Mouse (Mus musculus): ENCODE results near the gene Sdcbp2. TPM values are rescaled to one million over a fixed set of nuclear protein-coding genes. Genes with fewer than 3 reads are reported as not detected.

The Sdcbp2 gene
- polyA plus RNA-seq, 1 experiment, result 1.8 TPM

GRCm38 (mm10) chr2:151623776-151624175 is 51.4 kb downstream of the Sdcbp2 start:
- TF ChIP-seq CTCF (IDR thresholded peaks at IDR 0.05; ENCODE audit: extremely low read depth, insufficient read depth, low read length) (no peak), POLR2A (IDR thresholded peaks at IDR 0.05; ENCODE audit: extremely low read depth, insufficient read depth, low read length) (no peak)
- peaks cover 6% of the 10 kb centered on the region; the same call in 1 of the 2 replicates for H3K4me1 ChIP-seq (ENCODE audit: control insufficient read depth, insufficient read depth, low read length)
- H3K4me3 ChIP-seq (ENCODE audit: insufficient read depth, low read length), result no peak overlapping the region
- no peak overlapping the region for H3K27ac ChIP-seq (ENCODE audit: insufficient read depth, low read length)

- no peak overlapping the region for H3K4me3 ChIP-seq (ENCODE audit: insufficient read depth, low read length)
- peaks cover 11% of the 10 kb centered on the region; the same call in 1 of the 2 replicates for H3K4me1 ChIP-seq (ENCODE audit: control insufficient read depth, insufficient read depth, low read length)
- TF ChIP-seq POLR2A (IDR thresholded peaks at IDR 0.05; ENCODE audit: extremely low read depth, insufficient read depth, low read length) (no peak), CTCF (IDR thresholded peaks at IDR 0.05; ENCODE audit: extremely low read depth, insufficient read depth, low read length) (no peak)
- H3K27ac ChIP-seq (ENCODE audit: insufficient read depth, low read length), result no peak overlapping the region
Observed at GRCm38 (mm10) chr2:151626296-151626695, 53.9 kb downstream of the Sdcbp2 start.

GRCm38 (mm10) chr2:151628011-151628410 is 55.6 kb downstream of the Sdcbp2 start:
- H3K27ac ChIP-seq (ENCODE audit: insufficient read depth, low read length), result no peak overlapping the region

GRCm38 (mm10) chr2:151629310-151629709 is 56.9 kb downstream of the Sdcbp2 start:
- peak overlapping the region; percentile 47 for H3K4me3 ChIP-seq (ENCODE audit: insufficient read depth, low read length)
- peak; percentile 75; the same call in 1 of the 2 replicates for TF ChIP-seq POLR2A (IDR thresholded peaks at IDR 0.05; ENCODE audit: extremely low read depth, insufficient read depth, low read length)
- TF ChIP-seq CTCF (IDR thresholded peaks at IDR 0.05; ENCODE audit: extremely low read depth, insufficient read depth, low read length), result no peak
- H3K27ac ChIP-seq (ENCODE audit: insufficient read depth, low read length), result peak overlapping the region; percentile 19
- H3K4me1 ChIP-seq (ENCODE audit: control insufficient read depth, insufficient read depth, low read length), result peaks cover 9% of the 10 kb centered on the region; the same call in 1 of the 2 replicates

More at GRCm38 (mm10) chr2:151628011-151628410, 55.6 kb downstream of the Sdcbp2 start:
- Histone ChIP-seq H3K4me3 (ENCODE audit: insufficient read depth, low read length) (no peak overlapping the region; the same call in 1 of the 2 replicates), H3K4me1 (ENCODE audit: control insufficient read depth, insufficient read depth, low read length) (peaks cover 9% of the 10 kb centered on the region; the same call in 1 of the 2 replicates)
- TF ChIP-seq POLR2A (IDR thresholded peaks at IDR 0.05; ENCODE audit: extremely low read depth, insufficient read depth, low read length), result no peak
- no peak for TF ChIP-seq CTCF (IDR thresholded peaks at IDR 0.05; ENCODE audit: extremely low read depth, insufficient read depth, low read length)

- peak overlapping the region; percentile 95 for H3K27ac ChIP-seq (ENCODE audit: insufficient read depth, low read length)
- peak; percentile 35; the same call in 1 of the 2 replicates for TF ChIP-seq POLR2A (IDR thresholded peaks at IDR 0.05; ENCODE audit: extremely low read depth, insufficient read depth, low read length)
- no peak for TF ChIP-seq CTCF (IDR thresholded peaks at IDR 0.05; ENCODE audit: extremely low read depth, insufficient read depth, low read length)
- H3K4me3 ChIP-seq (ENCODE audit: insufficient read depth, low read length), result peak overlapping the region; percentile 47
- H3K4me1 ChIP-seq (ENCODE audit: control insufficient read depth, insufficient read depth, low read length), result peaks cover 9% of the 10 kb centered on the region; the same call in 1 of the 2 replicates
Observed at GRCm38 (mm10) chr2:151631406-151632158, 59.2 kb downstream of the Sdcbp2 start.

- peak within 1 kb of the TSS; percentile 95 for H3K27ac ChIP-seq (ENCODE audit: insufficient read depth, low read length)
- H3K4me3 ChIP-seq (ENCODE audit: insufficient read depth, low read length), result peak within 1 kb of the TSS; percentile 47
- peaks cover 9% of the 10 kb centered on the region; the same call in 1 of the 2 replicates for H3K4me1 ChIP-seq (ENCODE audit: control insufficient read depth, insufficient read depth, low read length)
- TF ChIP-seq POLR2A (IDR thresholded peaks at IDR 0.05; ENCODE audit: extremely low read depth, insufficient read depth, low read length) (peak; percentile 57; the same call in 1 of the 2 replicates), CTCF (IDR thresholded peaks at IDR 0.05; ENCODE audit: extremely low read depth, insufficient read depth, low read length) (no peak)
Observed at GRCm38 (mm10) chr2:151632159-151632814, 59.9 kb downstream of the Sdcbp2 start, which contains the start of gene Snph. TSS of gene Snph (minus strand) at chr2:151632593.

- Histone ChIP-seq H3K4me3 (ENCODE audit: insufficient read depth, low read length) (no peak overlapping the region; the same call in 1 of the 2 replicates), H3K4me1 (ENCODE audit: control insufficient read depth, insufficient read depth, low read length) (peaks cover 8% of the 10 kb centered on the region; the same call in 1 of the 2 replicates), H3K27ac (ENCODE audit: insufficient read depth, low read length) (no peak overlapping the region)
- no peak for TF ChIP-seq POLR2A (IDR thresholded peaks at IDR 0.05; ENCODE audit: extremely low read depth, insufficient read depth, low read length)
- no peak for TF ChIP-seq CTCF (IDR thresholded peaks at IDR 0.05; ENCODE audit: extremely low read depth, insufficient read depth, low read length)
Observed at GRCm38 (mm10) chr2:151632982-151633381, 60.6 kb downstream of the Sdcbp2 start.

- TF ChIP-seq POLR2A (IDR thresholded peaks at IDR 0.05; ENCODE audit: extremely low read depth, insufficient read depth, low read length), result no peak
- no peak overlapping the region for H3K27ac ChIP-seq (ENCODE audit: insufficient read depth, low read length)
- no peak overlapping the region for H3K4me3 ChIP-seq (ENCODE audit: insufficient read depth, low read length)
Observed at GRCm38 (mm10) chr2:151634903-151635302, 62.5 kb downstream of the Sdcbp2 start.

GRCm38 (mm10) chr2:151635362-151636014 is 63.1 kb downstream of the Sdcbp2 start:
- Histone ChIP-seq H3K4me3 (ENCODE audit: insufficient read depth, low read length) (no peak overlapping the region), H3K27ac (ENCODE audit: insufficient read depth, low read length) (no peak overlapping the region), H3K4me1 (ENCODE audit: control insufficient read depth, insufficient read depth, low read length) (no peaks in the 10 kb centered on the region)
- TF ChIP-seq CTCF (IDR thresholded peaks at IDR 0.05; ENCODE audit: extremely low read depth, insufficient read depth, low read length) (no peak), POLR2A (IDR thresholded peaks at IDR 0.05; ENCODE audit: extremely low read depth, insufficient read depth, low read length) (no peak)

More at GRCm38 (mm10) chr2:151634903-151635302, 62.5 kb downstream of the Sdcbp2 start:
- H3K4me1 ChIP-seq (ENCODE audit: control insufficient read depth, insufficient read depth, low read length), result peaks cover 3% of the 10 kb centered on the region; the same call in 1 of the 2 replicates

Data from cortical plate, adult 2 months (tissue).